Mouse (Mus musculus) midbrain, embryonic 14.5 days (tissue): ENCODE measurements around the gene Fdx1l. TPM values are rescaled to one million over a fixed set of nuclear protein-coding genes. Genes with fewer than 3 reads are reported as not detected.

Experiments used
- ATAC-seq: fragments of 200-750 bp; cut with Nextera tagmentation; 2 replicates; pipeline ENCODE4 v1.8.0; 2017; ENCODE audit warnings: moderate number of reproducible peaks, moderate library complexity; ENCODE audit not compliant: low FRiP score, low TSS enrichment
- DNase-seq: peaks from one replicate; pipeline ENCODE4 v3.0.0-alpha.2; 2015
- H3K27ac ChIP-seq: fragments of 300-500 bp; sonication (generic); replicated peaks from 2 replicates; pipeline ENCODE4 v1.5.1; 2014; ENCODE audit warnings: mild to moderate bottlenecking, low read depth, low read length, moderate library complexity
- H3K27me3 ChIP-seq: fragments of 300-500 bp; sonication (generic); 2 replicates; pipeline ENCODE4 v1.6.1; 2014; ENCODE audit warnings: low read length, control low read depth, mixed read lengths; ENCODE audit not compliant: control insufficient read depth, insufficient read depth
- H3K36me3 ChIP-seq: fragments of 300-500 bp; sonication (generic); 2 replicates; pipeline ENCODE4 v1.6.1; 2014; ENCODE audit warnings: low read length, control low read depth; ENCODE audit not compliant: control insufficient read depth, insufficient read depth
- H3K4me1 ChIP-seq: fragments of 300-500 bp; sonication (generic); 2 replicates; pipeline ENCODE4 v1.6.1; 2014; ENCODE audit warnings: mild to moderate bottlenecking, antibody characterized with exemption, low read length, control low read depth; ENCODE audit not compliant: control insufficient read depth, insufficient read depth
- H3K4me2 ChIP-seq: fragments of 300-500 bp; sonication (generic); 2 replicates; pipeline ENCODE4 v1.6.1; 2014; ENCODE audit warnings: mild to moderate bottlenecking, low read length, moderate library complexity
- H3K4me3 ChIP-seq: fragments of 300-500 bp; sonication (generic); replicated peaks from 2 replicates; pipeline ENCODE4 v1.5.1; 2014; ENCODE audit warnings: low read depth, low read length
- H3K9ac ChIP-seq: fragments of 300-500 bp; sonication (generic); replicated peaks from 2 replicates; pipeline ENCODE4 v1.6.1; 2014; ENCODE audit warnings: mild to moderate bottlenecking, low read length, moderate library complexity
- H3K9me3 ChIP-seq: fragments of 300-500 bp; sonication (generic); 2 replicates; pipeline ENCODE4 v1.6.1; 2016; ENCODE audit warnings: low read length, control low read depth, mixed read lengths; ENCODE audit not compliant: control insufficient read depth
- WGBS: fragments of 180-500 bp; shearing (Covaris S2); extraction: QIAGEN DNeasy Blood & Tissue Kit; methylation state at CpG from one replicate; pipeline ENCODE4 v1.1.7; 2014; 5-methylcytosine and 5-hydroxymethylcytosine counted together
- polyA plus RNA-seq: library from polyadenylated mRNA; unstranded; fragments of >200 nt; fragmentation: Nextera tagmentation; extraction: Ambion mirVana; gene quantifications from 2 replicates; pipeline ENCODE4 v1.2.1, GENCODE M21; 2014

The Fdx1l gene
- polyA plus RNA-seq, result 55.5 and 82.2 TPM in 2 replicates

GRCm38 (mm10) chr9:21073044-21073840, at the start of gene Fdx1l, which contains the start of gene Gm49373:
TSS of gene Fdx1l (minus strand) at chr9:21073614.
TSS of gene Gm49373 (minus strand) at chr9:21073096.
- Histone ChIP-seq H3K9ac (peak within 1 kb of the TSS; percentile 85), H3K27me3 (no peaks in the 10 kb centered on the region), H3K27ac (peak within 1 kb of the TSS; percentile 60), H3K36me3 (peaks cover 35% of the 10 kb centered on the region), H3K9me3 (no peaks in the 10 kb centered on the region), H3K4me3 (peak within 1 kb of the TSS; percentile 86), H3K4me1 (peaks cover 8% of the 10 kb centered on the region; the same call in 1 of the 2 replicates), H3K4me2 (peak within 1 kb of the TSS; percentile 93)
- WGBS, result 3% methylated on average over 58 of the region's 58 CpGs
- DNase-seq (peak; percentile 95), ATAC-seq (peak; percentile 94)

- DNase-seq (no peak), ATAC-seq (no peak)
- Histone ChIP-seq H3K4me1 (no peaks in the 10 kb centered on the region), H3K27ac (no peak overlapping the region), H3K4me3 (no peak overlapping the region), H3K9me3 (no peaks in the 10 kb centered on the region), H3K4me2 (no peak overlapping the region), H3K9ac (no peak overlapping the region), H3K36me3 (peaks cover 55% of the 10 kb centered on the region), H3K27me3 (no peaks in the 10 kb centered on the region)
- WGBS, result 93% methylated on average over 16 of the region's 16 CpGs
Observed at GRCm38 (mm10) chr9:21121483-21121882, 48.1 kb upstream of the Fdx1l start.

- no peak overlapping the region for H3K4me3 ChIP-seq
- no peaks in the 10 kb centered on the region for H3K4me1 ChIP-seq
- ATAC-seq (no peak), DNase-seq (no peak)
- 88% methylated on average over 6 of the region's 6 CpGs for WGBS
- no peak overlapping the region for H3K4me2 ChIP-seq
- no peak overlapping the region for H3K9ac ChIP-seq
- no peak overlapping the region for H3K27ac ChIP-seq
- H3K27me3 ChIP-seq, result no peaks in the 10 kb centered on the region
- H3K36me3 ChIP-seq, result peaks cover 22% of the 10 kb centered on the region
- no peaks in the 10 kb centered on the region for H3K9me3 ChIP-seq
Observed at GRCm38 (mm10) chr9:21117073-21117472, 43.7 kb upstream of the Fdx1l start.

GRCm38 (mm10) chr9:21115105-21115504, 41.7 kb upstream of the Fdx1l start:
- H3K4me2 ChIP-seq, result no peak overlapping the region
- H3K4me3 ChIP-seq, result no peak overlapping the region
- peaks cover 7% of the 10 kb centered on the region for H3K36me3 ChIP-seq
- H3K9ac ChIP-seq, result no peak overlapping the region
- H3K27me3 ChIP-seq, result no peaks in the 10 kb centered on the region
- H3K4me1 ChIP-seq, result no peaks in the 10 kb centered on the region
- DNase-seq (no peak), ATAC-seq (no peak)
- no peak overlapping the region for H3K27ac ChIP-seq
- H3K9me3 ChIP-seq, result no peaks in the 10 kb centered on the region
- 94% methylated on average over 8 of the region's 8 CpGs for WGBS

GRCm38 (mm10) chr9:21114190-21114589, 40.8 kb upstream of the Fdx1l start:
- Histone ChIP-seq H3K9ac (no peak overlapping the region), H3K27me3 (no peaks in the 10 kb centered on the region), H3K4me1 (no peaks in the 10 kb centered on the region), H3K27ac (no peak overlapping the region), H3K4me2 (no peak overlapping the region), H3K4me3 (no peak overlapping the region), H3K9me3 (no peaks in the 10 kb centered on the region), H3K36me3 (peaks cover 4% of the 10 kb centered on the region; the same call in 1 of the 2 replicates)
- ATAC-seq (no peak), DNase-seq (no peak)
- 88% methylated on average over 7 of the region's 7 CpGs for WGBS

GRCm38 (mm10) chr9:21113751-21114150, 40.3 kb upstream of the Fdx1l start:
- DNase-seq (no peak), ATAC-seq (no peak)
- WGBS, result 91% methylated on average over 6 of the region's 6 CpGs
- no peak overlapping the region for H3K27ac ChIP-seq
- no peaks in the 10 kb centered on the region for H3K9me3 ChIP-seq
- H3K27me3 ChIP-seq, result no peaks in the 10 kb centered on the region
- H3K4me2 ChIP-seq, result no peak overlapping the region
- H3K9ac ChIP-seq, result no peak overlapping the region
- H3K4me1 ChIP-seq, result no peaks in the 10 kb centered on the region
- H3K36me3 ChIP-seq, result peaks cover 7% of the 10 kb centered on the region; the same call in 1 of the 2 replicates
- H3K4me3 ChIP-seq, result no peak overlapping the region

- ATAC-seq, result no peak
- H3K36me3 ChIP-seq, result 0 out of 2 replicates have a peak, but pooled peaks cover 10% of the 10 kb centered on the region
- no peak overlapping the region for H3K27ac ChIP-seq
Observed at GRCm38 (mm10) chr9:21107607-21108237, 34.3 kb upstream of the Fdx1l start.

GRCm38 (mm10) chr9:21105760-21106564, 32.5 kb upstream of the Fdx1l start:
- WGBS, result 79% methylated on average over 5 of the region's 5 CpGs
- Histone ChIP-seq H3K4me2 (no peak overlapping the region), H3K9ac (no peak overlapping the region), H3K36me3 (0 out of 2 replicates have a peak, but pooled peaks cover 10% of the 10 kb centered on the region), H3K4me1 (no peaks in the 10 kb centered on the region), H3K27ac (no peak overlapping the region), H3K27me3 (no peaks in the 10 kb centered on the region), H3K4me3 (no peak overlapping the region), H3K9me3 (no peaks in the 10 kb centered on the region)
- no peak for DNase-seq
- no peak for ATAC-seq

More at GRCm38 (mm10) chr9:21107607-21108237, 34.3 kb upstream of the Fdx1l start:
- Histone ChIP-seq H3K27me3 (no peaks in the 10 kb centered on the region), H3K9me3 (no peaks in the 10 kb centered on the region), H3K9ac (no peak overlapping the region), H3K4me2 (no peak overlapping the region), H3K4me3 (no peak overlapping the region), H3K4me1 (no peaks in the 10 kb centered on the region)
- DNase-seq, result no peak
- WGBS, result 40% methylated on average over 23 of the region's 23 CpGs
